Mouse (Mus musculus): ENCODE results near the gene Prrc2a. TPM values are rescaled to one million over a fixed set of nuclear protein-coding genes. Genes with fewer than 3 reads are reported as not detected.

The Prrc2a gene
- polyA plus RNA-seq (2012; rRNA removed) = 269 and 273 TPM in 2 replicates

DNA sequence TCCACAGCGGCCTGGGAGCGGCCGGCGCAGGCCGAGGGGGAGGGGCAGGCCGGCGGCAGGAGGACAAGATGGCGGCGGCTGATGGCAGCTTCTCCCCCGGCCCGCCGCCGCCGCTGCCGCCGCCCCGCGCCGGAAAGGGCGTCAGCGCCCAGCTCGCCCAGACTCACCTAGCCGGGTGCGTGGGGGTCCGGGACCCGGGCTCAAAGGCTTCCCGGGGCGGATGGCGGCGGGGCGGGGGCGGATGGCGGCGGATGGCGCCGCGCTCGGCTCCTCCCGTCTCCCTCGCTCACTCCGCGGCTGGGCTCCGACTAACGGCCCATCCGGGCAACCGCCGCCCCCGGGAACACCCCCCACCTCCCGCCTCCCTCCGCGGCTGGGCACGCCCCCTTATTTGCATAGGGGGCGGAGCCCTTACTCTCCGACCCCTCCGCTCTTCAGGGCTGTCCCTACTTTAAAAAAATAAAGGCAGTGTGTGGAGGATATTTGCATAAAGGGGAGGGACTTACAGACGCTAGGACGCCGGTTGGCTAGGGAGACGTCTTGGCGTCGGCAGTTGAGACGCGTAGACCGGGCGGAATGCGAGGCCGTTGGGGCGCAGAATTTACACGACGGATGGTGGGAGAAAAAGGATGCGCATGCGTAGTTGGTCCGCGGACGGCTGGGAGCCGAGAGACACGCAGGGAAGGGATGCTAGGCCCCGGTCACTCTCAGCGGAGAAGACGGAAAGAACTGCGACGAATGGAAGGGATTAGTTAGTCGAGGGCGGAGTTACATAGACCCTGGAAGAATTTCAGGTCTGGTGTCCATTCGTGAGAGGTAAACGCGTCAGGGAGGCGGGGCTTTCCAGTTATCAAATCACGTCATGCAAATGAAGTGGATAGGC, at the start of gene Prrc2a:
Gene Prrc2a (minus strand): TSS at position 330 of the 883 bp plus-strand sequence.
- H3K4me1 ChIP-seq (ENCODE audit: control insufficient read depth, insufficient read depth, low read length) = peaks cover 7% of the 10 kb centered on the region
- H3K4me3 ChIP-seq (ENCODE audit: insufficient read depth, low read length) = peak within 1 kb of the TSS; percentile 49
- TF ChIP-seq POLR2A (IDR thresholded peaks at IDR 0.05; ENCODE audit: extremely low read depth, insufficient read depth, low read length) (peak; percentile 96), CTCF (IDR thresholded peaks at IDR 0.05; ENCODE audit: extremely low read depth, insufficient read depth, low read length) (no peak)
- H3K27ac ChIP-seq (ENCODE audit: insufficient read depth, low read length) = peak within 1 kb of the TSS; percentile 96

DNA sequence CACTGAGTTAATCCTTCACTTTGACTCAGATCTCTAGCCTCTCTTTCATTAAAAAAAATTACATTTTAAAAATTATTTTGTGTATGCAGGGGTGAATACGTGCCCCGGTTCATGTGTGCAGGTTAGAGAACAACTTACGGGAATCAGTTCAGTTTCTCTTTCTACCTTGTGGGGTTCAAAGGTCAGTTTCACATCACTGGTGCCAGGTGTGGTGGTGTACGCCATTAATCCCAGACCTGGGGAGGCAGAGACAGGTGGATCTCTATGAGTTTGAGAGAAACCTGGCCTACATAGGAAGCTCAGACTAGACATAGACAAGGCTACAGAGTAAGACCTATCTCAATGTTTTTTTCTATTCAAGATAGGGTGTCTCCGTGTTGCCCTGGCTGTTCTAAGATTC, 48.4 kb upstream of the Prrc2a start:
- TF ChIP-seq POLR2A (IDR thresholded peaks at IDR 0.05; ENCODE audit: extremely low read depth, insufficient read depth, low read length) = no peak
- no peak for TF ChIP-seq CTCF (IDR thresholded peaks at IDR 0.05; ENCODE audit: extremely low read depth, insufficient read depth, low read length)
- no peak overlapping the region for H3K27ac ChIP-seq (ENCODE audit: insufficient read depth, low read length)
- no peaks in the 10 kb centered on the region for H3K4me1 ChIP-seq (ENCODE audit: control insufficient read depth, insufficient read depth, low read length)
- no peak overlapping the region for H3K4me3 ChIP-seq (ENCODE audit: insufficient read depth, low read length)

DNA sequence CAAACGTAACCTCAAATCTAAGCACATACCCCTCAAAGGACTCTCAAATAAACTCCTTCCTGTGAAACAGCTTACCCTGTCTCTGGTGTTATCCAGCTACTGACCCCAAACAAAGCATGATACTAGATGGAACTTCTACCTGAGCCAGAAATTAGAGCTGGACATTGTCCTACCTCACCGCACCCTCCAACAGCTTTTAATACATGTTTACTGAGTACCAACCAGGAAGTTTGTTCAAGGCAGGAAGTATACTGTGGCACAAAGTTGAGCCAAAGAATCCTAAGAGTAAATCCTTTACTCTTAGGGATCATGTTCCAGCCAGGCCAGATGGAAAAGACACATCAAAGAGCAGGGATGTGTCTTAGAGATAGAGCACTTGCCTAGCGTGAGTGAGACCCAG, 45.9 kb upstream of the Prrc2a start:
- no peak overlapping the region for H3K4me3 ChIP-seq (ENCODE audit: insufficient read depth, low read length)
- no peak for TF ChIP-seq POLR2A (IDR thresholded peaks at IDR 0.05; ENCODE audit: extremely low read depth, insufficient read depth, low read length)
- H3K4me1 ChIP-seq (ENCODE audit: control insufficient read depth, insufficient read depth, low read length) = no peaks in the 10 kb centered on the region
- H3K27ac ChIP-seq (ENCODE audit: insufficient read depth, low read length) = no peak overlapping the region

DNA sequence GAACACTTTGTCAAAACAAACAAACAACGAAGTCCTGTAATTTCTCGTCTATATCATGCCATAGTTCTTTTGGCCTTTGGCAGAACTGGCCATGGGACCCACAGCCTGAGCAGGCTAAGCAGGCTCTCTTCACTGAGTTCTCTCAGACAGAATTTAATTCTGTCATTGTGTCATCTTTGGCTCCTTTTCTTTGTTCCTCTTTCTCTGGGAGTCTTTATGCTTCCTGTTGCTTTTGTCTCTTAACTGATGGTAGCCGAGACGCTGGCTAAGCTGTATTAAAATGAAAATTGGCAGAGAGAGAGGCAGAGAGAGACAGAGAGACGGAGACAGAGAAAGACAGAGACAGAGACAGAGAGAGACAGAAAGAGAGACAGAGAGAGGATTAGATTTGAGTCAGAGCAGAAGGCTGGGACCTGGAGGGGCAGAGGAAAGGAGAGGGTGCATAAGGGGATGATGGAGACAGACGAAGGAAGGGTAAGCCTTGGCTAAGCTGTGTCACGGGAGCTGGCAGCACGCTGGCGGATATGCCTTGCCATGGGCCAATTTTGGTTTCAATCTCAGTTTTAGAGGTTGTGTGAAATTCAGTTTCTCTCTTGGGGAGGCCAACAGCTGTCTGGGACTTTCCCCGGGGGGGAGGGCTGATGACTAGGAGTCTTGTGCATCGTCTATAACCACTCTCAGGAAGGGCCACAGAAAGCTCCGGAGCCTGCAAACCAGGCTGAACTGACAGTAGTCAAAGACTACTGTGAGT, 45.3 kb upstream of the Prrc2a start:
- TF ChIP-seq CTCF (IDR thresholded peaks at IDR 0.05; ENCODE audit: extremely low read depth, insufficient read depth, low read length) (no peak), POLR2A (IDR thresholded peaks at IDR 0.05; ENCODE audit: extremely low read depth, insufficient read depth, low read length) (no peak)
- Histone ChIP-seq H3K27ac (ENCODE audit: insufficient read depth, low read length) (no peak overlapping the region), H3K4me3 (ENCODE audit: insufficient read depth, low read length) (no peak overlapping the region), H3K4me1 (ENCODE audit: control insufficient read depth, insufficient read depth, low read length) (no peaks in the 10 kb centered on the region)

DNA sequence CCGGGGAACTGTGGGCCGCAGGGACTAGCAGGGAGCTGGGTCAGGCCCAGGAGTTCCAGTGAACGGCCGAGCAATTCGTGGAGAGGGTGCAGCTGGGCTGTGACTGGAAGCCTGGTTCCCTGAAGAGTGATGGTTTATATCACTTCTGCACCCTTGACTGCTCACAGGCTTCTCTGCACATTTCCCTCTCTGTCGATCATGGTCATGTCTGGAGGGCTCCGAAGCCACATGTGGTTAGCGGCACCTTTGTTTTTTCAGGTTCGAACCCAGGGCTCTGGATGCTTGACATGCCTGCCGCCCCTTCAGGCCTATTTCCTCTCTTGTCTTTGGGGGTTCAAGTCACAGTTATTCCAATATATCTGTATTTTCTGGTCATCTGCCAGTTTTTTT, 40.7 kb upstream of the Prrc2a start:
- TF ChIP-seq POLR2A (IDR thresholded peaks at IDR 0.05; ENCODE audit: extremely low read depth, insufficient read depth, low read length) (no peak), CTCF (IDR thresholded peaks at IDR 0.05; ENCODE audit: extremely low read depth, insufficient read depth, low read length) (no peak)
- no peaks in the 10 kb centered on the region for H3K4me1 ChIP-seq (ENCODE audit: control insufficient read depth, insufficient read depth, low read length)
- no peak overlapping the region for H3K4me3 ChIP-seq (ENCODE audit: insufficient read depth, low read length)
- H3K27ac ChIP-seq (ENCODE audit: insufficient read depth, low read length) = no peak overlapping the region

DNA sequence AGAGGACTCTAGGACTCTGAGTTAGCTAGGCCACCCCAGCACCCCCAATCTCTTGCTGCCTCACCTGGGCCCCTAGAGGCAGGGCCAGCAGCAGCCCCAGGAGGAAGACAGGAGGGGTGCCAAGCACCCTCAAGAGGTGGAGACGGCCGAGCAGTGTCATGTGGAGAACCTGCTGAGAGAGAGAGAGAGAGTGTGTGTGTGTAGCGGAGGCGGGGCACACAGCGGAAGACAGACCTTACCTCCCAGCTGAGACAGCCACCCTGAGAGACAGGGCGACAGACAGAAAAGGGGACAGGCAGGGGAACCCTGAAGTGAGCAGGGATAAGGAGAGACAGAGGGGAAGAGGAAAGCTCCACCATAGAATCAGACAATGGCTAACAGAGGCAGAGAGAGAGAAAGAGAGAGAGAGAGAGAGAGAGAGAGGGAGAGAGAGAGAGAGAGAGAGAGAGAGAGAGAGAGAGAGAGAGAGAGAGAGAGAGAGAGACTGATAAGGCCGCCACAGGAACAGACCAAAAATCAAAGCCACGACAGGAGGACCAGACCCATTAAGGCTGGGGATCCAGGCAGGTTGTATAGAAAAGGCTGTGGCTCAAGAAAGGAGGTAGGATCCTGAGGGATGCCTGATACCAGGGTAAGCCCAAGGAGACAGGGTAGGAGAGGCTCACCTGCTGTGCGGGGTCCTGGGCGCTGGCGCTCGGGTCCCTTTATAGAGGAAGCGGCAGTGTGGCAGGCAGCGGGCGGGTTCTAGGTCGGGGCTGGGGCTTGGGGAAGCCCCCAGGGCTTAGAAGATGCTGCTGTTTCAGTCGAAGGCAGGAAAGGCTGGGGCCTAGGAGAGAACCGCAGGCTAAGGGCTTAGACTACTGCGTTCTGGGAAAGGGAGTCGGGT, 40.0 kb upstream of the Prrc2a start, which contains the start of gene Lta:
Gene Lta (minus strand): TSS at position 858 of the 886 bp plus-strand sequence.
- Histone ChIP-seq H3K4me3 (ENCODE audit: insufficient read depth, low read length) (no peak within 1 kb of the TSS), H3K4me1 (ENCODE audit: control insufficient read depth, insufficient read depth, low read length) (no peaks in the 10 kb centered on the region), H3K27ac (ENCODE audit: insufficient read depth, low read length) (no peak within 1 kb of the TSS)
- TF ChIP-seq POLR2A (IDR thresholded peaks at IDR 0.05; ENCODE audit: extremely low read depth, insufficient read depth, low read length) = no peak
- TF ChIP-seq CTCF (IDR thresholded peaks at IDR 0.05; ENCODE audit: extremely low read depth, insufficient read depth, low read length) = no peak

DNA sequence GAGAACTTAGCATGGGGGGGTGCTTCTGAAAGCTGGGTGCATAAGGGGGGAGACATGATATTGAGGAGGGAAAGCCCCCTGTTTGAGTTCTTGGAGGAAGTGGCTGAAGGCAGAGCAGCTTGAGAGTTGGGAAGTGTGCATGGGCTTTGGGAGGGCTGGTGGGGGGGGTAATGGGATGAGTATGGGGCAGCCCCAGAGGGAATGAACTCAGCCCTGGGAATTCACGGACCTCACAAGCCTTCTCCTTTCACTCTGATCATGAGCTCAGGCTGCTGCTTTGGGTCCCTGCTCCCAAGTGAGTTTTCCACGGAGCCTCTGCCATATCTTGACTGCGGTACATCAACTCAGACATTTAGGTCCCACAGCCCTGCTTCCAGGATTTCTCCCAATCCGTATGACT, 37.7 kb upstream of the Prrc2a start:
- TF ChIP-seq CTCF (IDR thresholded peaks at IDR 0.05; ENCODE audit: extremely low read depth, insufficient read depth, low read length) (no peak), POLR2A (IDR thresholded peaks at IDR 0.05; ENCODE audit: extremely low read depth, insufficient read depth, low read length) (no peak)

DNA sequence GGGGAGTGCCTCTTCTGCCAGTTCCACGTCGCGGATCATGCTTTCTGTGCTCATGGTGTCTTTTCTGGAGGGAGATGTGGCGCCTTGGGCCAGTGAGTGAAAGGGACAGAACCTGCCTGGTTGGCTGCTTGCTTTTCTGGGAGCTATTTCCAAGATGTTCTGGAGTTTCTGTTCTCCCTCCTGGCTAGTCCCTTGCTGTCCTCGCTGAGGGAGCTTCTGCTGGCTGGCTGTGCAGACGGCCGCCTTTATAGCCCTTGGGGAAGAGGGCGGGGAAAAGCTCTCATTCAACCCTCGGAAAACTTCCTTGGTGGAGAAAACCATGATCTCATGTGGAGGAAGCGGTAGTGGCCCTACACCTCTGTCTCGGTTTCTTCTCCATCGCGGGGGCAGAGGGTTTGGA, 37.1 kb upstream of the Prrc2a start, which contains the start of gene Tnf:
Gene Tnf (minus strand): TSS at position 221 of the 400 bp plus-strand sequence.
- H3K27ac ChIP-seq (ENCODE audit: insufficient read depth, low read length) = no peak within 1 kb of the TSS
- TF ChIP-seq POLR2A (IDR thresholded peaks at IDR 0.05; ENCODE audit: extremely low read depth, insufficient read depth, low read length) (no peak), CTCF (IDR thresholded peaks at IDR 0.05; ENCODE audit: extremely low read depth, insufficient read depth, low read length) (no peak)
- H3K4me3 ChIP-seq (ENCODE audit: insufficient read depth, low read length) = no peak within 1 kb of the TSS
- H3K4me1 ChIP-seq (ENCODE audit: control insufficient read depth, insufficient read depth, low read length) = no peaks in the 10 kb centered on the region

More for the DNA sequence above, 37.7 kb upstream of the Prrc2a start:
- Histone ChIP-seq H3K27ac (ENCODE audit: insufficient read depth, low read length) (no peak overlapping the region), H3K4me3 (ENCODE audit: insufficient read depth, low read length) (no peak overlapping the region), H3K4me1 (ENCODE audit: control insufficient read depth, insufficient read depth, low read length) (no peaks in the 10 kb centered on the region)

DNA sequence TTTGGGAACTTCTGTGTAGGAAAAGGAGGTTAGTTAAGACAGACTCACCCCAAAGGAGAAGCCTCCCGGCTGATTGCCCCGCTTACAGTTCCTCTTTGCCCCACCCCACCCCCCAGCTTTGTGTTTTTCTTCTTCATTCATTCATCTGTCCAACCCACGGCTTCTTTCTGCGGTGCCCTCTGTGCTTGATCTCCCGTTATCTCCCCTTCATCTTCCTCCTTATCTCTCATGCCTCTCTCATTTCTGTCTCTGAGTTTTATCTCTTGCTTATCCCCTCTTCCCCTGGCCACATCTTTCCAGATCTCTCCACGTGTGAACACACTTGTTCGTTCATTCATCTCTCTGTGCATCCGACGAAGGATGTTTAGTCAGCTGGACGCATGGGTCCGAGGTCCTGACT, 36.4 kb upstream of the Prrc2a start:
- H3K4me1 ChIP-seq (ENCODE audit: control insufficient read depth, insufficient read depth, low read length) = no peaks in the 10 kb centered on the region
- no peak overlapping the region for H3K27ac ChIP-seq (ENCODE audit: insufficient read depth, low read length)
- no peak overlapping the region for H3K4me3 ChIP-seq (ENCODE audit: insufficient read depth, low read length)
- TF ChIP-seq POLR2A (IDR thresholded peaks at IDR 0.05; ENCODE audit: extremely low read depth, insufficient read depth, low read length) = no peak
- TF ChIP-seq CTCF (IDR thresholded peaks at IDR 0.05; ENCODE audit: extremely low read depth, insufficient read depth, low read length) = no peak
